Mouse (Mus musculus) adrenal gland, adult 2 months (tissue): ENCODE results near the gene Bcap29. TPM values are rescaled to one million over a fixed set of nuclear protein-coding genes. Genes with fewer than 3 reads are reported as not detected.
"Not testable (repeated sequence)": the region's sequence is repeated elsewhere in the genome, so short reads cannot be mapped to it uniquely, and the experiment has no call there.

Experiments
- DNase-seq: peaks from one replicate; pipeline ENCODE4 v3.0.0; 2021
- long read RNA-seq: library from polyadenylated mRNA; stranded (forward); transcript quantifications from one replicate; pipeline ENCODE4 v2.0.0, GENCODE M21; 2021
- polyA plus RNA-seq: library from polyadenylated mRNA; depleted of rRNA; stranded (reverse); fragments of >200 nt; gene quantifications from 2 replicates; pipeline ENCODE4 v1.2.3, GENCODE M21; 2012; rRNA removed
- total RNA-seq, 2 experiments: library from RNA; stranded (reverse); gene quantifications; 2 replicates each; pipeline ENCODE4 v1.2.3; 2021

Gene Bcap29
- 10 to 100 TPM; 20.3 to 27.5 TPM for total RNA-seq
- polyA plus RNA-seq, result 0.60 and 0.77 TPM in 2 replicates
- long read RNA-seq, full-length matches to known transcripts, result 27 of 30 reads
- long read RNA-seq, partial matches to known transcripts, result 2 of 30 reads
- long read RNA-seq, other reads (novel, unspliced or antisense), result 1 of 30 reads

- DNase-seq, result peak; percentile 90
Observed at GRCm38 (mm10) chr12:31634343-31635239, at the start of gene Bcap29. Bcap29 (minus strand) TSS chr12:31634658.

GRCm38 (mm10) chr12:31667187-31667586, 32.7 kb upstream of the Bcap29 start:
- DNase-seq, result no peak

DNA sequence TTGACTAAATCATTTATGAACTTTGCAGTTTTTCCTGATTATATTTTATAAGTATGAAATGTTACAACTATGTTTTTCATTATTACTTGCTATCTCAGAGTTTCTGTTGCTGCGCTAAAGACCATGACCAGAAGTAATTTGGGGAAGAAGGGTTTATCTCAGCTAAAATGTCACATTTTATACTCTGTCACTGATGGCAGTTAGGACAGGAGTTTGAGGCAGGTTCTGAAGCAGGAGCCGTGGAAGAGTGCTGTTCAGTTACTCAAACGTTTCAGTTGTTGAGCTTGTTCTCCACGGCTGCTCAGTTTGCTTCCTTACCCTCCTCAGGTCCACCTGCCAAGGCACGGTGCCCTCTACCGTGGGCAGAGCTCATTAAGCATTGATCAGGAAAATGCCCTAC, 31.5 kb upstream of the Bcap29 start:
- DNase-seq, result no peak

DNA sequence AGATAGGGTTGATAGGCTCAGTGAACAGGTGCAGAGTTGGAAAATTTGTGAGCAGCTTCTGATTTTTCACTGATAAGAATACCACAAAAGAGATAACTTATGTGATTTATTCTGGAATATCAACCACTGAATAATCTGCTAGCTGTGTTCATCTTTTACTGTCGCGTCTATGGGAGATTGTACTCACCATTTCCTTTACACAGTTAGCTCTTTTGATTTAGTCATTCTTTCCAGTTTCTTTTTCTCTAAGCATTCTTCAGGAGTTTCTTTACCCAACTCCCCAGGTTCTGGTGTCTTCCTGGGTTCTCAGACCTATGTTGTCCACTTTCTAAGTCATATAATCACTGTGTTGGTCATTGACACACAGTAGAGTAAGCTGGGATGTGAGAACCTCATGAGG, 22.4 kb upstream of the Bcap29 start:
- no peak for DNase-seq

DNA sequence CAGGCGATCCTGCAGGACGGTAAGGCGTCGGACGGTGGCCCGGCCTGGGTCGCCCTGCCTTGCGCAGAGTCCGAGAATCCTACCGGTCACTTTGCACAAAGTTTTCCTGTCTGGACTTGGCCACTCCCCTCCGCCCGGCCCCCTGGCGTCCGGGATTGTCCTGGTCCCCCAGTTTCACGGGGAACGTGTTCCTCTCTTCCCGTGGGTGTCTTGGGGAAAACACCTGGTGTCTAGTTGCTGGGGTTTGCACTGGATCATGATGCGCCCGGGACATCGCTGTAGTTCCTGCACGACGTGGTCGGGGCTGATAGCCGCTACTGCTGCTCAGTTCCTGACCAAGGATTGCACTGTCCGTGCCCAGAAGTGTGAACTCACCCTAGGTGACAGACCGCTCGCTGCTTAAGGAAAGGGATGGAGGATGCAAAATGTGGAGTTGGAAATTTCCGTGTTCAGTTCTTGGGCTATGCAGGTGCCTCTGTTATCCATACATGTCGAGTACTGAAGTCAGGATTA, 20.6 kb upstream of the Bcap29 start:
- no peak for DNase-seq

DNA sequence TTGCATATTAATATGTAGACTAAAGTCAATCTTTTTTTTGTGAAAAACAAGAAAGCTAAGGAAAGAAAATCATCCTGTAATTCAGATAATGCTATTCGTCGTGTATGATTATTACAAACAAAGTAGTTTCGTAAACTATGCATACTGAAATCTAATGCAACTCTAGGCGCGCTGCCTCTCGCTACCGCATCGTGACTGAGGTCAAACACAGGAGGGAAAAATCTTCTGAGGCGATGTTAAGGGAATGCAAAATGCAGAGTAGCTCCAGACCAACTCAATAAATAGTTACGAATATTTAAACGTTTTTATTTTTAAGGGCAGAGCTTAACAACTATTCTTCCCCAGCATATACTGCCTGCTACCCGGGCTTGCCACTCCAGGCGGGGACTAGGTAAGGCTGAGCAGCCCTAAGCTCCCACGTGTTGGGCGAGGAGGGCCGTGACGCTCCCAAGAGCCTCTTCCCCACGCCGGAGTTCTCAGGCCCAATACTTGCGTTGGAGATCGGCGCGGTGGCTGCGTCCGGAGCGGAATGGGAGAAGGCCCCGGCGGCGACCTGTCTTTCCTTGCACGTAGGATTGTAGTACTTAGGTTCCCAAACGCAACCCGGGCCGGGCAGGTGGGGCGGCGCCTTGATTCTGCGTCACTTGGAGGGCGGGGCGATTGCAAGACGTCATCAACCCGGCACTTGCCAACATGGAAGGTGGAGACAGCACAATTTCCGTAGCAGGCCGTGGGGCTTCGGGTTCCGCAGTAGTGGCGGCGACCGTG, 19.9 kb upstream of the Bcap29 start, which contains the start of the genes Dus4l and Cog5:
Dus4l (minus strand) TSS at position 630 of the 768 bp plus-strand sequence.
Cog5 (plus strand) TSS at position 673 of the 768 bp plus-strand sequence.
- peak; percentile 98 for DNase-seq

GRCm38 (mm10) chr12:31653611-31654010, 19.2 kb upstream of the Bcap29 start:
- no peak for DNase-seq

GRCm38 (mm10) chr12:31635240-31635607, 766 bp upstream of the Bcap29 start:
- DNase-seq, result no peak

DNA sequence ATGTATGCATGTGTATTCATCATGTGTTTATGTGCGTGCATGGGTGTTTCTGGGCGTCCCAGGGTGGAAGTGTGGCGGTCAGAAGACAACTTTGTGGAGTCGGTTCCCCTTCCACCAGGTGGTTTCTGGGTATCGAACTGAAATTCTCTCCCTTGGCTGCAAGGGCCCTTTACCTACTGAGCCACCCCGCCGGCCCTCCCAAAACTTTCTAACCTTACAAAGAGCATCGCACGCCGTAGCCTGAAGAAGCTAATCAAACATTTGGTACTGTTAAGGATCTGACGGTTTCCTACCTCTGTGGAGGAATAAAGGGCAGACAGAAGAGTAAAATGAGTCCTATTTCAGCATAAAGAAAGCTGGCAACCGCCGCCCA, 502 bp downstream of the Bcap29 start:
- DNase-seq, result no peak

DNA sequence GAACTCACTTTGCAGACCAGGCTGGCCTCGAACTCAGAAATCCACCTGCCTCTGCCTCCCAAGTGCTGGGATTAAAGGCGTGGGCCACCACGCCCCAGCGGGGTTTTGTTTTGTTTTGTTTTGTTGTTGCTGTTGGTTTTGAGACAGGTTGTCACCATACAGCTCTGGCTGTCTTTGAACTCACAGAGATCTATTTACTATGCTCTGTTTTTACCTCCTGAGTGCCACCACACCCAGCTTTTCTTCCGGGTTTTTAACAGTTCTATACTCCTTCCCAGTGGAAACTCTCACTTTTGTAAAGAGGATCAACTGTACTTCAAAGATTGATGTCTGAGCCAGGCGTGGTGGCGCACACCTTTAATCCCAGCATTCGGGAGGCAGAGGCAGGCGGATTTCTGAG, 6.1 kb downstream of the Bcap29 start:
- DNase-seq, result not testable (repeated sequence)

DNA sequence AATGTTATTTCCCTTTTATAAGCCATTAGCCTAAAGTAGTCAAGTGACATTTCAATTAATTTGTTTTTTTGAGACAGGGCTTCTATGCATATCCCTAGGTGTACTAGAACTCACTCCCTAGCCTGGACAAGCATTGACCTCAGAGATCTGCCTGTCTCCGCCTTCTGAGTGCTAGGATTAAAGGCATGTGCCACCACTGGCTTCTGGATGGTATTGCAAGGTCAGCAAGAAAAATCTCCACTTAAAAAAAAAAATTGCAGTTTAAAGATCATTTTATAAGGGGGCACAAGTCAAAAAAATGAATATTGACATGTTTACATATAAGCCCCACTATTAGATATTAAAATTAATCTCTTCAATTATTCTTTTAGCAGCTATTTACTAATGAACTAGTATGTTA, 9.4 kb downstream of the Bcap29 start:
- no peak for DNase-seq

DNA sequence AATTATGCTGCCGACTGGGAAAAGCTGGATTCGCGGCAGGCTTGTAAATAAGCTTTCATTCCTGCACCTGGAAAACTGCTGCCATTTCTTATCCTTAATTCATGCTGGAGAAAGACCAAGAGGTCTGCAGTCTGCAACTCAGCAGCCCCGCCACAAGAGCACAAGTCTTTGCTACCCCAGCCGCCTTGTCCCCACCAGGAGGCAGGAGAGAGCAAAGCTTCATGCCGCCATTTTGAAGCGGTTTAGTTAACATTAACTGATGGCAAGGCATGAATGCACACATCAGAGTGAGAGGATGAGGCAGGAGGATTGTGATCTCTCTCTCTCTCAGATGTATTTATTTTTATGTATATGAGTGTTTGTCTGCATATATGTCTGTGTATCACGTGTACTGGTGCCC, 14.4 kb downstream of the Bcap29 start:
- no peak for DNase-seq

DNA sequence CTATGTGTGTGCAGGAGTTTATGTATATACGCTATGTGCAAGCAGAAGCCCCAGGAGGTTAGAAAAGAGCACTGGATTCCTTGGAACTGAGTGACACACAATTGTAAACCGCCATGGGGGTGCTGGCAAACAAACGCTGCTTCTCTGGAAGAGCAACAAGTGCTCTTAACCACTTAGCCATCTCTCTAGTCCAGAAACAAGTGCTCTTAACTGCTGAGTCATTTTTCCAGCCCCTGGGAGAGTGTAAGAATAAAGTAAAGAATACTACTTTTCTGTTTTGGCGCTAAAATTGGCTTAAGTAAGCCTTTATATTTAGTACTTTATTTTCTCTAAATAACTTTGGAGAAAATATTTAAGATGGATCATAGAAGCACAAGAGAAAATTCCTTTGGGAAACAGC, 21.1 kb downstream of the Bcap29 start:
- DNase-seq, result no peak

- no peak for DNase-seq
Observed at GRCm38 (mm10) chr12:31608138-31608537, 26.3 kb downstream of the Bcap29 start.

- no peak for DNase-seq
Observed at GRCm38 (mm10) chr12:31604894-31605293, 29.6 kb downstream of the Bcap29 start.

- no peak for DNase-seq
Observed at GRCm38 (mm10) chr12:31603586-31603985, 30.9 kb downstream of the Bcap29 start.

DNA sequence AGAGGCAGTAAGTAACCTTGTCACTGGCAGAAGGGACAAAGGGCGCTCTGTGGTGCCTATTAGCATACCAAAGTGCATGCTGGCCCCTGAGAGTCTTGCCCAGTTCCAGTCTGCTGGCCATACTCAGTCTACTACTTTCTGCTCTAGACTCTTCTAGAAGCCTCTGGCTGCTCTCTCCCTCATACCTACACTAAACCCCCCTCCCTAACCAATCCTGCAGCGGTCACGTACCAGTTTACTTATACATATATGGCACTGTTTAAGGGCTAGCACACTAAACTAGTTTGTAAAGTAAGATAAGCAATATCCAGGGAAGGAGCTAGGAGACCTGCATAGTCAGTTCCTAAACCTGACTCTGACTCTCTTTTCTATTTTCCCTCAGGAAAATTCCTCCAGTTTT, 40.2 kb downstream of the Bcap29 start:
- DNase-seq, result no peak

GRCm38 (mm10) chr12:31592011-31592410, 42.4 kb downstream of the Bcap29 start:
- DNase-seq, result no peak

DNA sequence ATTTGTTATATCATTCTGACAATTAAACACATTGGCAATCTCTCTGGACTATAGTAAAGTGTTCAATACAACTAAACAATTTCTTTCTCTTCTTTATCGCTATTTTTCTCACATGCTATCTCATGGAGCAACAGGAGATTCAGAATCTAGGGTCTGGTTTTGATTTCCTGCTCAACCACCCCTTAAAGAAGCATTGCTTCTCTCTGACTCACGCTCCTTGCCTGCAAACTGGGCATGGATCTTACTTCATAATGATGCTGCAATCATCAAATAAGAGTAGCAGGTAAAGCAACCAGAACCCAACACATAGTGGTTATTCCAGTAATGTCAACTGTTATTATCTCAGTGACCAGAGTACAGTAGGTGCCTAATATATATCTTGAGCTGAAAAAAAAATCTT, 50.7 kb downstream of the Bcap29 start:
- DNase-seq, result no peak

DNA sequence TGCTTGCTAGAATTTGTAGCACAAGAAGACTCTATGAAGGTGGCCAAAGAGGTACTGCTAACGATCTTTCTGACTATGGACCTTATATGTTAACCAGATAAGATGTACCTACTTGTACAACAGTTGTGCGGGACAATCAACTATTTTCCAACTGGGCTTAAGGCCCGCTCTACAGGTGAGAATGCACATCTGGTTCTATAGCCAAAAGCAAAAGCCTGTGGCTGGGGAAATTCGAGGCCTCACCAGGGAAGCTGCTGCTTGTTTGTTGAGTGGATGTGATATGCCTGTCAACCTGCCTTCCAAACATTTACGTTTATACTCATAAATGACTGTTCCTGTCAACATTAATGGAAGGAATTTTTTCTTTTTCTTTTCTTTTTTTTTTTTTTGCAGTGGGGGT, 52.4 kb downstream of the Bcap29 start:
- no peak for DNase-seq

DNA sequence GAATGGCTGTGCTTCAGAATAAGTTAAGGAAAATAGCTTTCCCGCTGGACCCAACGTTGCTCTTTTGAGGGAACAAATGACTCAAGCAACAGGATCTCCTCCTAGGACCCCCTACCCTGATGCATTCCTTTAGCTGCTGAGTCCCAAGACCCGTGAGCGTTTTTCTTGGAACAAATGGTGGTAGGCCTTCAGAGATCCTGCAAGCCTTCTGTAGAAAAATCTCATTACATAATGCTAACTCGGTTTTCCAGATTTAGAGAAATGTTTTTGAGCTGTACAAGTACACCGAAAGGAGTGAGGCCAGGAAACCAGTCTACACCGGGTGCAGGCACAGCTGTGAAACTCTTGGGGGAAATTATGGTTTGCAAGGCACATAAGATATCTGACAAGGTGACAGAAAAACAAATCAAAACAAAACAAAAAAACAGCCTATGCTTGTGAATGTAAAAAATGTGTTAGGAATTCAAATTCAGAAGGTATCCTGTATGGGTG, 53.1 kb downstream of the Bcap29 start:
- no peak for DNase-seq

DNA sequence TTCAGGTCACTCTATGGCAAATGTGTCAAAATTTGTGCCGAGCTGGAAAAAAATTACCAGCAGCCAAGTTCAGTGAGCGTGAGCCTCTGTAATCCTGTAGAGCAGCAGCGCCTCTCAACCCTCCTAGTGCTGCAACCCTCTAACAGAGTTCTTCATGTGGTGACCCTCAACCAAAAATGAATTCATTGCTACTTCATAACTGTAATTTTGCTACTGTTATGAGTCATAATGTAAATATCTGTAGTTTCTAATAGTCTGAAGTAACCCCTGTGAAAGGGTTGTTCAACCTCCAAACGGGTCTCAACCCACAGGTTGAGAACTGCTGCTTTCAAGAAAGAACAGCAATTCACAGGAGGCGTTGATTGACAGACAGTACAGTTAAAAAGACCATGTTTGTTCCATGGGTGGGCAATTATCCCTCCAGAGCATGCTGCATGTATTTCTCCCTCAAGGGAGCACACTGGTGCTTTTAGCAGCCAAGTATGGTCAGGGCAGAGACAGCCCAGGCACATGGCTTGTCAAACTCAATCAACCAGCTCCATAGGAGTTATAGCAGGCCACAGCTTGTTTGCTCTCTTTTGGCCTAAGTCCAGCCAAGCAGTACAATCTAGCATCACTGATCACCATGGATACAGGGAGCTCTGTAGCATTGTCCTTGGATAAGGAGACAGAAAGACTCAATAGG, 53.7 kb downstream of the Bcap29 start:
- DNase-seq, result peak; percentile 18
